Mouse (Mus musculus): ENCODE measurements around the gene Zfp385a. TPM values are rescaled to one million over a fixed set of nuclear protein-coding genes. Genes with fewer than 3 reads are reported as not detected.
"Not testable (repeated sequence)": the region's sequence is repeated elsewhere in the genome, so short reads cannot be mapped to it uniquely, and the experiment has no call there.

Zfp385a gene
- total and polyA plus RNA-seq, 3 experiments: 10.1 to 18.3 (median 17.1) TPM

GRCm38 (mm10) chr15:103290843-103291242, 49.0 kb downstream of the Zfp385a start:
- DNase-seq: no peak

GRCm38 (mm10) chr15:103290417-103290816, 49.5 kb downstream of the Zfp385a start:
- no peak for DNase-seq

DNA sequence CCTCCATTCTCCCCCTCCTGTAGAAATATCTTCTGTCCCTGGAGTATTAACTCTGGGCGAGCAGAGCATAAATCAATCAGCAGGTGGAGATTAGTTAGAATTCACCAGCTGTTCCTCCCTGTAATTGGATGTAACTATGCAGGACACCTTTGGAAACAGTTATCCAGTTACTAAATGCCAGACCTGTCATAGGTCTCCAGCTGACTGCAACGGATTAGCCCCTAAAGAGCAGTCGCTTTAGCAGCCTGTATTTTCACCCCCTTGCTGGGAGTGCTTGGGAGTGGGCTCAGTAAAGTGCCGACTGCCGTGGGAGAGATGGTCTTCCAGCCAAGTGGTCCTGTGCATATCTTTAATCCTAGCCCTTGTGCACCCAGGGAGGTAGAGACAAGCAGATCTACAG, 50.3 kb downstream of the Zfp385a start:
- DNase-seq: no peak

GRCm38 (mm10) chr15:103285778-103286417, 54.0 kb downstream of the Zfp385a start:
- DNase-seq: no peak

- DNase-seq: peak; percentile 56
Measured at GRCm38 (mm10) chr15:103284647-103285046, 55.2 kb downstream of the Zfp385a start.

GRCm38 (mm10) chr15:103284066-103284465, 55.8 kb downstream of the Zfp385a start:
- peak; percentile 64 for DNase-seq

DNA sequence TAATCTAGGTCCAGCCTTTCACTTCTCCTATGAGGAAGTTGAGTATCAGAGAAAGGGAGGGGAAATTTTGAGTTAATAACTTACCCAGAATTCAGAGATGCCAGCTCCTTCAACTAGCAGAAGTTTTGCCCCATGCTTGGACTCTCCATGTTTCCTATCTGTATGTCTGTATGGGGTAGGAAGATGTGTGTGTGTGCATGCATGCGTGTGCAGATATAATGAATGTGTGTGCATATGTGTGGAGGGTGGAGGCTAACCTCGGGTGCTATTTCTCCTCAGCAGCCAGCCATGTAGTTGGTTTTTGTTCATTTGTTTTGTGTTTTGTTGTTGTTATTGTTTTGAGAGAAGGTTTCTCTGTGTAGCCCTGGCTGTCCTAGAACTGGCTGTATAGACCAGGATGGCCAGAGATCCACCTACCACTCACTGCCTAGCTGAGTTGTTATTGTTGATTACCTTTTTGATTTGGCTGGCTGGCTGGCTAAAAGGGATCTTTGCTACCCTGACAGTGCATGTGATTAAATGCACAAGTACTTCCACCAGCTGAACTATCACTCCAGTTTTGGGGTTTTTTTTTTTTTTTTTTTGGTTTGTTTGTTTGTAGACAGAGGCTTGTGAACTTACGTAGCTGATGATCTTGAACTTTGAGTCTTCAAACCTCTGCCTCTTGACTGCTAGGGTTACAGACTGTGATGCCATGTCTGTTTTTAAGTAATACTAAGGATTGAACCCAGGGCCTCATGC, 58.3 kb downstream of the Zfp385a start:
- DNase-seq: no peak

- DNase-seq: no peak
Measured at GRCm38 (mm10) chr15:103280817-103281464, 59.0 kb downstream of the Zfp385a start.

DNA sequence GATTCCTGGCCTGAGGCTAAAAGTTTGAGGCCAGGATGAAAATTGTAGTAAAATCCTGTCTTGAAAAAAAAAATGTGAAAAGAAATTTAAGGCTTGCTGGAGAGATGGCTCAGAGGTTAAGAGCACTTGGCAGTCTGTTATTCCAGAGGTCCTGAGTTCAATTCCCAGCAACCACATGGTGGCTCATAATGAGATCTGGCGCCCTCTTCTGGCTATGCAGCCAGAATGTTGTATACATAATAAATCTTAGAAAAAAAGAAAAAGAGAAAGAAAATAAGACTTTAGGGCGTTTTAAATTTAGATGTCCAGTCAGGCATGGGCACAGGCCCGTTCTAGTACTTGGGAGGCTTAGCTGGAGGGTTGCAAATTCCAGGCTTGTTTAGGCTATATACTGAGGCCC, 60.1 kb downstream of the Zfp385a start:
- no peak for DNase-seq

DNA sequence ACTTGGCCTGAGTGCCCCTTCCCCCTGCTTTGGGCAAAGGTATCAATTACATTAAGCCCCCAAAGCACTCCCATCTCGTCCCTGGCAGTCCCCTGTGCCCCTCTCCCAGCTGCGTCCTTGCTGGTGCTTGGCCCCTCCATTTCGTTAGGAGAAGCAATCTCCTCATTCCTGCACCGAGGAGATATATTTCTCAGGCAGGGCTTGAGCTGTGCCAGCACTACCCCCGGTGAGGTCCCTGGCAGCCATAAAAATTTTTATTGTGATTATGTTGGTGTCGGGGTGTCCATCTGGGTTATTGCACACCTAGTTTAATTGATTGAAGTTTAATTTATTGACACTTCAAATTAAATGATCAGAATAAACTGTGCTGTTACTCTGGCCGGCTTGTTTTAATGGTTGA, 61.9 kb downstream of the Zfp385a start:
- no peak for DNase-seq

DNA sequence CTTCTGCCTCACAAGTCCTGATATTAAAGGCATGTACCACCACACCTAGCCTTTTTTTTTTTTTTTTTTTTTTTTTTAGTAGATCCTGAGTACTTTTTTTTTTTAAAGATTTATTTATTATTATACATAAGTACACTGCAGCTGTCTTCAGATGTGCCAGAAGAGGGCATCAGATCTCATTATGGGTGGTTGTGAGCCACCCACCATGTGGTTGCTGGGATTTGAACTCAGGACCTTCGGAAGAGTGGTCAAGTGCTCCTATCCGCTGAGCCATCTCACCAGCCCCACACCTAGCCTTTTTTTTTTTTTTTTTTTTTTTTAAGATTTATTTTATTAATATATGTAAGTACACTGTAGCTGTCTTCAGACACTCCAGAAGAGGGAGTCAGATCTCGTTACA, 64.0 kb downstream of the Zfp385a start:
- DNase-seq: not testable (repeated sequence)

DNA sequence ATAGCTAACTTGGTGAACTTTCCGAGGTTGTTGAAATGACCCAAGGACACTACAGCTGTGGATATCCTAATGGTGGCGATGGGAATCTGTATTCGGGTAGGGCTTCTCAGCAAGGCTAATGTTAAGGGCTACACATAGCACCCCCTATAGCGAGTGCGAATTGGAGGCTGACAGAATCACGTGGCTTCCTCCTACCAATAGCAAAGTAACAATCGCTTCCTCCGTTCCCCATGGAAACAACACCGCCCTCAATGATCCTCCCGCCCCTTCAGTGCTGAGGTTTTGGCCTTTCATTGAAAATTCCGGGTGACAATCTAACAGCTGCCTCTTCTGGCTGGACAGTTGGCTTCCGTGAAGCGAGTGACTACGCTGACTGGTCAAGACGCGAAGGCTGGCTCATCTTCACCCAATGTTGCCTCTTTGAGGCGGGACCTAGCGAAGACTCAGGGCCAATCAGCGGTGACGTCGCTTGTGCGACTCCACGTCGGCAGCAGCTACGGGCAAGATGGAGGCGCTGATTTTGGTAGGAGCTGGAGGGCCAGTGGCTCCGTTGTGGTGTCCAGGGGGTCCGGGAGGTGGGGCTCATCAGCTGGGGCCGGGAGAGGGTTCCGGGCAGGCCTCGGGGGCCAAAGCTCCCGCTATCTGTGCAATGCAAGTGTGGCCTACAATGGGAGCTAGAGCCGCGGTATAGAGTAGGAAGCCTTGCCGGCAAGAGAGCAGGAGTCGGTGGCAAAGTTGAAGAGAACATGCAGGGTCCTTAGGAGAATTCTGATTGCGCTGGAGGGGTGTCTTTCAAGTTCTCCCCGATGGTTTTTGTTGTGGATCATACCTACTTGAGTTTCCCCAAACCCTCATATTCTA, 67.2 kb downstream of the Zfp385a start, which contains the start of gene Copz1:
TSS of gene Copz1 (plus strand) at position 296 of the 861 bp plus-strand sequence.
- peak; percentile 97 for DNase-seq

- DNase-seq: no peak
Measured at GRCm38 (mm10) chr15:103268903-103269302, 71.0 kb downstream of the Zfp385a start.

DNA sequence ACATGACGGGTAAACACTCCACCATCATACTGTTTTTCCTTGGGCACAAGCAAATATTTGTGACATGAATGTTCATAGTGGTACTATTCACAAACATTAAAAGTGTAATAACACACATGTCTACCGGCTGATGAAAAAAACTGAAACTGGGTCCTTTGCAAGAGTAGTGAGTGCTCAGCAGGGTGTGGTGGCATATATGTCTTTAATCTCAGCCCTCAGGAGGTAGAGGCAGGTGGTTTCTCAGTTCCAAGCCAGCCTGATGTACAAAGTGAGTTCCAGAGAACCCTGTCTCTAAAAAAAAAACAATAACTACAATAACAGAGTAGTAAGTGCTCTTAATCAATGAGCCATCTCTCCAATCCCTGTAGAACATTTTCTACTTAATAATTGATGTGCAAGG, 75.1 kb downstream of the Zfp385a start:
- DNase-seq: no peak

Small RNAs within 50 kb of the gene (microRNA-seq; reads per million reads assigned to microRNA genes)
- gene Mir148b: 56.0 to 114 reads per million in 2 experiments
- gene Mir6963: 0 to 0.83 reads per million in 2 experiments

Other genes starting within 250 kb of the Zfp385a start
- gene Smug1, start 173.0 kb downstream of the Zfp385a start, total RNA-seq (2021): 10 to 100 TPM; 11.0 to 16.7 TPM
- 16.6 and 17.1 TPM in 2 replicates for gene Smug1, start 173.0 kb downstream of the Zfp385a start, polyA plus RNA-seq (2012; rRNA removed)
- gene Cbx5, start 100.3 kb downstream of the Zfp385a start, total RNA-seq (2021): 10 to 100 TPM; 76.3 to 80.2 TPM
- 4.4 and 4.7 TPM in 2 replicates for gene Cbx5, start 100.3 kb downstream of the Zfp385a start, polyA plus RNA-seq (2012; rRNA removed)
- gene Hnrnpa1, start 99.7 kb downstream of the Zfp385a start, total RNA-seq (2021): 100 to 1,000 TPM; 140 to 208 TPM
- 8.1 TPM in 2 replicates for gene Hnrnpa1, start 99.7 kb downstream of the Zfp385a start, polyA plus RNA-seq (2012; rRNA removed)
- under 1 TPM; 0.21 to 0.95 TPM for gene Nfe2, start 81.7 kb downstream of the Zfp385a start, total RNA-seq (2021)
- gene Nfe2, start 81.7 kb downstream of the Zfp385a start, polyA plus RNA-seq (2012; rRNA removed): 0.38 and 0.83 TPM in 2 replicates
- 100 to 1,000 TPM; 146 to 152 TPM for gene Copz1, start 67.4 kb downstream of the Zfp385a start, total RNA-seq (2021)
- 51.3 and 59.7 TPM in 2 replicates for gene Copz1, start 67.4 kb downstream of the Zfp385a start, polyA plus RNA-seq (2012; rRNA removed)
- gene Gpr84, start 29.5 kb downstream of the Zfp385a start, total RNA-seq (2021): not detected
- 0.09 and 0.15 TPM in 2 replicates for gene Gpr84, start 29.5 kb downstream of the Zfp385a start, polyA plus RNA-seq (2012; rRNA removed)
- gene Itga5, start 26.7 kb upstream of the Zfp385a start, total RNA-seq (2021): 10 to 100 TPM; 28.4 to 36.0 TPM
- gene Itga5, start 26.7 kb upstream of the Zfp385a start, polyA plus RNA-seq (2012; rRNA removed): 28.5 and 33.7 TPM in 2 replicates
- not detected for gene Gtsf1, start 90.4 kb upstream of the Zfp385a start, total RNA-seq (2021)
- gene Gtsf1, start 90.4 kb upstream of the Zfp385a start, polyA plus RNA-seq (2012; rRNA removed): not detected in 2 replicates
- gene Gtsf2, start 108.4 kb upstream of the Zfp385a start, total RNA-seq (2021): not detected
- gene Gtsf2, start 108.4 kb upstream of the Zfp385a start, polyA plus RNA-seq (2012; rRNA removed): not detected in 2 replicates
- gene Nckap1l, start 113.7 kb upstream of the Zfp385a start, total RNA-seq (2021): 1 to 10 TPM; 4.7 to 6.5 TPM
- gene Nckap1l, start 113.7 kb upstream of the Zfp385a start, polyA plus RNA-seq (2012; rRNA removed): 2.6 and 3.5 TPM in 2 replicates
- 10 to 100 TPM in 1 of 2 experiments, 1 to 10 TPM in 1; 6.8 to 10.4 TPM for gene Pde1b, start 162.9 kb upstream of the Zfp385a start, total RNA-seq (2021)
- gene Pde1b, start 162.9 kb upstream of the Zfp385a start, polyA plus RNA-seq (2012; rRNA removed): 2.7 and 3.7 TPM in 2 replicates
- 10 to 100 TPM; 24.4 to 39.6 TPM for gene Ppp1r1a, start 197.9 kb upstream of the Zfp385a start, total RNA-seq (2021)
- 41.3 and 88.5 TPM in 2 replicates for gene Ppp1r1a, start 197.9 kb upstream of the Zfp385a start, polyA plus RNA-seq (2012; rRNA removed)
- not detected for gene Glycam1, start 225.0 kb upstream of the Zfp385a start, total RNA-seq (2021)
- gene Glycam1, start 225.0 kb upstream of the Zfp385a start, polyA plus RNA-seq (2012; rRNA removed): not detected in 2 replicates